Mouse (Mus musculus) testis, adult 2 months (tissue): ENCODE results near the gene Btnl10. TPM values are rescaled to one million over a fixed set of nuclear protein-coding genes. Genes with fewer than 3 reads are reported as not detected.

Experiments used
- H3K27ac ChIP-seq: fragments of 200-500 bp; 2 replicates; pipeline ENCODE4 v1.5.1; 2012; ENCODE audit warnings: low read depth, low read length; ENCODE audit not compliant: control insufficient read depth, insufficient read depth
- H3K27me3 ChIP-seq: fragments of 200-500 bp; 2 replicates; pipeline ENCODE4 v1.6.1; 2012; ENCODE audit warnings: mild to moderate bottlenecking, low read length, moderate library complexity; ENCODE audit not compliant: control insufficient read depth, insufficient read depth
- H3K36me3 ChIP-seq: fragments of 200-500 bp; 2 replicates; pipeline ENCODE4 v1.6.1; 2012; ENCODE audit warnings: mild to moderate bottlenecking, low read length; ENCODE audit not compliant: control insufficient read depth, insufficient read depth
- H3K4me1 ChIP-seq: fragments of 200-500 bp; 2 replicates; pipeline ENCODE4 v1.6.1; 2012; ENCODE audit warnings: low read length; ENCODE audit not compliant: control insufficient read depth, insufficient read depth
- H3K4me3 ChIP-seq: fragments of 200-500 bp; 2 replicates; pipeline ENCODE4 v1.5.1; 2012; ENCODE audit warnings: low read depth, mild to moderate bottlenecking, low read length, moderate library complexity, mixed read lengths; ENCODE audit not compliant: control insufficient read depth
- CTCF ChIP-seq: fragments of 200-500 bp; IDR thresholded peaks from 2 replicates; pipeline ENCODE4 v1.5.1; 2012; ENCODE audit warnings: low read depth, mild to moderate bottlenecking, inconsistent platforms, low read length, moderate library complexity; ENCODE audit not compliant: control insufficient read depth, insufficient read depth, insufficient replicate concordance
- POLR2A ChIP-seq: fragments of 200-500 bp; IDR thresholded peaks from 2 replicates; pipeline ENCODE4 v1.6.1; 2012; ENCODE audit warnings: low read depth, mild to moderate bottlenecking, inconsistent platforms, low read length, moderate library complexity; ENCODE audit not compliant: control insufficient read depth
- polyA plus RNA-seq: library from polyadenylated mRNA; depleted of rRNA; stranded (reverse); fragments of >200 nt; gene quantifications from 2 replicates; pipeline ENCODE4 v1.2.3, GENCODE M21; 2012; rRNA removed

The Btnl10 gene
- polyA plus RNA-seq, 1 experiment: 10.1 TPM

DNA sequence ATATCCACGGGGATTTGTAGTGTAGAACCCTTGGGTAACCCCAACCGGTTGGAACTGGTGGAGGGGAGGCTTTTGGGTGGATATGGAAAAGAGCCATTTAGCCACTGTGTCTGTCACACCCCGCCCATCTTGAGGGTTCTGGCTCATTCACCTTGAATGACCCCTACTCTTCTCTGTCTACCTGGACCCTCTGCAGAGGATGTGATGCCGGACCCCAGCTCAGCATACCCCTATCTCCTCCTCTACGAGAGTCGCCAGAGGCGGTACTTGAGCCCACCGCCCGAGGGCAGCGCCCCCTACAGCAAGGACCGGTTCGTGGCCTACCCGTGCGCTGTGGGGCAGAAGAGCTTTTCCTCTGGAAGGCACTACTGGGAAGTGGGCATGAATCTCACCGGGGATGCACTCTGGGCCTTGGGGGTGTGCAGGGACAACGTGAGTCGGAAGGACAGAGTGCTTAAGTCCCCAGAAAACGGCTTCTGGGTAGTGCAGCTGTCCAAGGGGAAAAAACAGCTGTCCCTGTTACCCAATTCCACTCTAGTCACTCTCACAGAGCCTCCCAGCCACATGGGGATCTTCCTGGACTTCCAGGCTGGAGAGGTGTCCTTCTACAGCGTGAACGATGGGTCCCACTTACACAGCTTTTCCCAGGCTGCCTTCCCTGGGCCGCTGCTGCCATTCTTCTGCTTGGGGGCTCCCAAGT is 53.3 kb downstream of the Btnl10 start:
- Histone ChIP-seq H3K27ac (no peak overlapping the region), H3K4me1 (peaks cover 8% of the 10 kb centered on the region), H3K36me3 (no peaks in the 10 kb centered on the region), H3K4me3 (no peak overlapping the region), H3K27me3 (no peaks in the 10 kb centered on the region)
- no peak for TF ChIP-seq POLR2A
- TF ChIP-seq CTCF: no peak

DNA sequence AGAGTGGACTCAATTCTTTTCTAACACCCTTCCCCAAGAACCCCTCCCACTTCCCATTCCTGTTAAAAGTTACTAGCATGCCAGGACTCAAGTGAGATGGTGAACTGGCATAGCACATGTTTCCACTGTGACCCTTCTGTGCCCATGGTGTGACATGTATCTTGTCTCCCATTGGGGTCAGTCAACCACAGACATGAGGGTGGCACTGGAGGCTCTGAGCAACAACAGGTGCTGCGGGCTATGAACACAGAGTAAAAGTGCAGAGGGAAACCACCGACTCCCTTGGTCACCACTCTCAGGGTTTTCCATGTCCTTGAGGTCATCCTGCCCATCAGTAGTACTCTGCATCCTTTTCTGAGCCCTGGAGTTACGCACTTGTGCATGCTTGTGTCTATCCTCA is 54.1 kb downstream of the Btnl10 start:
- Histone ChIP-seq H3K4me3 (no peak overlapping the region), H3K4me1 (peaks cover 8% of the 10 kb centered on the region), H3K27me3 (no peaks in the 10 kb centered on the region), H3K27ac (no peak overlapping the region), H3K36me3 (no peaks in the 10 kb centered on the region)
- TF ChIP-seq CTCF (no peak), POLR2A (no peak)

DNA sequence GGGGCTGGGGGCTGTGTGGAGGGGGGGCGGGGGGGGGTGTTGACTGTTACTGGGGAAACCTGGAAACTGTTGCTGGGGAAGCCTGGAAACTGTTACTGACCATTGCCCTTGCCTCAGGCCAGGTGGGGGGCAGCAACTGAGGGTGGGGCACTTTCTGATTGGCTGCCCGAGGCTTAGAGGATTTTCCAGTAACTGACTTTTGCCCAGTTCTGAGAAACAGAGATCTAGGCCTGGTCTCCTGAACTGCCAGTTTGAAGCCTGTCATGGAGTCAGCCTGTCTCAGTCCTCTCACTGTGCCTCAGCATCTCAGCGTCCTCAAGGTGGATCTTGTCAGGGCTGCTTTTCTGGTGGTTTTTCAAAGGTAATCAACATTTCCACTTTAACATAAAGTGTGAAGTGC is 56.7 kb downstream of the Btnl10 start:
- TF ChIP-seq CTCF: no peak
- TF ChIP-seq POLR2A: peak; percentile 68; the same call in 1 of the 2 replicates
- Histone ChIP-seq H3K4me3 (peak overlapping the region; percentile 87), H3K27me3 (no peaks in the 10 kb centered on the region), H3K4me1 (peaks cover 15% of the 10 kb centered on the region), H3K27ac (peak overlapping the region; percentile 98), H3K36me3 (no peaks in the 10 kb centered on the region)

Other genes with a start within 250 kb of the Btnl10 start
- not detected in 2 replicates for gene Olfr320, start 236.8 kb upstream of the Btnl10 start, polyA plus RNA-seq
- gene Olfr319, start 218.7 kb upstream of the Btnl10 start, polyA plus RNA-seq: not detected in 2 replicates
- 0.35 TPM in 1 of 2 replicates, not detected in the other for gene Olfr318, start 193.9 kb upstream of the Btnl10 start, polyA plus RNA-seq
- 0.16 and 0.96 TPM in 2 replicates for gene Olfr317, start 178.7 kb upstream of the Btnl10 start, polyA plus RNA-seq
- gene Olfr316, start 165.2 kb upstream of the Btnl10 start, polyA plus RNA-seq: 0.29 and 3.1 TPM in 2 replicates
- not detected in 2 replicates for gene Olfr315, start 144.7 kb upstream of the Btnl10 start, polyA plus RNA-seq
- gene Olfr314, start 135.0 kb upstream of the Btnl10 start, polyA plus RNA-seq: not detected in 2 replicates
- gene Fam183b, start 115.9 kb upstream of the Btnl10 start, polyA plus RNA-seq: 142 and 144 TPM in 2 replicates
- gene Olfr313, start 102.9 kb upstream of the Btnl10 start, polyA plus RNA-seq: 0.09 and 0.42 TPM in 2 replicates
- gene Olfr312, start 88.7 kb upstream of the Btnl10 start, polyA plus RNA-seq: 0.02 and 0.06 TPM in 2 replicates
- not detected in 2 replicates for gene Olfr311, start 78.7 kb upstream of the Btnl10 start, polyA plus RNA-seq
- 1.4 and 1.7 TPM in 2 replicates for gene Gm12258, start 70.8 kb upstream of the Btnl10 start, polyA plus RNA-seq
- gene 2810021J22Rik, start 50.7 kb upstream of the Btnl10 start, polyA plus RNA-seq: 3.1 and 9.7 TPM in 2 replicates
- 23.7 and 35.2 TPM in 2 replicates for gene Zfp39, start 13.7 kb upstream of the Btnl10 start, polyA plus RNA-seq
- gene Rnf187, start 21.0 kb downstream of the Btnl10 start, polyA plus RNA-seq: 215 and 247 TPM in 2 replicates
- gene Hist3h2ba, start 31.0 kb downstream of the Btnl10 start, polyA plus RNA-seq: 8.7 and 8.9 TPM in 2 replicates
- 6.4 and 6.5 TPM in 2 replicates for gene Hist3h2a, start 36.8 kb downstream of the Btnl10 start, polyA plus RNA-seq
- gene Trim17, start 36.8 kb downstream of the Btnl10 start, polyA plus RNA-seq: 166 and 167 TPM in 2 replicates
- 44.1 and 48.9 TPM in 2 replicates for gene Trim11, start 60.2 kb downstream of the Btnl10 start, polyA plus RNA-seq
- gene Obscn, start 218.5 kb downstream of the Btnl10 start, polyA plus RNA-seq: 1.9 and 2.8 TPM in 2 replicates
- gene Iba57, start 245.8 kb downstream of the Btnl10 start, polyA plus RNA-seq: 9.4 and 10.3 TPM in 2 replicates